Mouse (Mus musculus) ES-E14 (cell line): ENCODE measurements around the gene Hist1h4b. TPM values are rescaled to one million over a fixed set of nuclear protein-coding genes. Genes with fewer than 3 reads are reported as not detected.
A peak's percentile ranks its signal among the peaks of the same experiment; 100 is the strongest.
"Not testable (repeated sequence)": the region's sequence is repeated elsewhere in the genome, so short reads cannot be mapped to it uniquely, and the experiment has no call there.

Experiments
- DNase-seq: peaks from one replicate; pipeline ENCODE4 v3.0.0-alpha.2; 2013; ENCODE audit warnings: low read depth, low spot score
- H3K27ac ChIP-seq: 2 replicates; pipeline ENCODE4 v1.5.1; 2012; ENCODE audit warnings: low read depth, mild to moderate bottlenecking, low read length, moderate library complexity, mixed read lengths; ENCODE audit not compliant: poor library complexity, insufficient read depth, severe bottlenecking
- H3K36me3 ChIP-seq: 2 replicates; pipeline ENCODE4 v1.6.1; 2012; ENCODE audit warnings: mild to moderate bottlenecking, low read length, moderate library complexity, mixed read lengths; ENCODE audit not compliant: control insufficient read depth, poor library complexity, insufficient read depth, severe bottlenecking
- H3K4me1 ChIP-seq, 2 experiments: fragments of 150-350 bp in 1 of 2; sonication (generic) in 1 of 2; 2 replicates each; pipeline ENCODE4 v1.6.1; 2012; ENCODE audit warnings: low read length in 2 of 2, mild to moderate bottlenecking in 1 of 2, mixed read lengths in 1 of 2; ENCODE audit not compliant: control insufficient read depth in 2 of 2, insufficient read depth in 2 of 2, poor library complexity in 1 of 2
- H3K4me3 ChIP-seq, 2 experiments: fragments of 150-350 bp in 1 of 2; sonication (generic) in 1 of 2; 2 replicates each; pipeline ENCODE4 v1.5.1; 2012; ENCODE audit warnings: low read length in 2 of 2, low read depth in 1 of 2, mild to moderate bottlenecking in 1 of 2, mixed read lengths in 1 of 2; ENCODE audit not compliant: insufficient read depth in 1 of 2, poor library complexity in 1 of 2, severe bottlenecking in 1 of 2
- H3K9ac ChIP-seq: 2 replicates; pipeline ENCODE4 v1.6.1; 2012; ENCODE audit warnings: low read depth, mild to moderate bottlenecking, low read length, mixed read lengths; ENCODE audit not compliant: poor library complexity, insufficient read depth, severe bottlenecking
- H3K9me3 ChIP-seq: fragments of 150-350 bp; sonication (generic); 2 replicates; pipeline ENCODE4 v1.6.1; 2012; ENCODE audit warnings: low read depth, mild to moderate bottlenecking, low read length; ENCODE audit not compliant: control insufficient read depth, insufficient read depth
- CHD2 ChIP-seq: IDR thresholded peaks from 2 replicates; pipeline ENCODE4 v1.6.1; 2014; ENCODE audit warnings: mild to moderate bottlenecking, low read depth, low read length, inconsistent platforms
- HCFC1 ChIP-seq: IDR thresholded peaks from 2 replicates; pipeline ENCODE4 v1.6.1; 2012; ENCODE audit warnings: low read length, inconsistent platforms, borderline replicate concordance; ENCODE audit not compliant: insufficient read depth
- MAFK ChIP-seq: IDR thresholded peaks from 2 replicates; pipeline ENCODE4 v1.6.1; 2014; ENCODE audit warnings: mild to moderate bottlenecking, low read depth, low read length, inconsistent platforms; ENCODE audit not compliant: insufficient read depth
- ZC3H11A ChIP-seq: IDR thresholded peaks from 2 replicates; pipeline ENCODE4 v1.6.1; 2012; ENCODE audit warnings: low read depth, mild to moderate bottlenecking, inconsistent platforms, low read length, borderline replicate concordance
- ZNF384 ChIP-seq: IDR thresholded peaks from 2 replicates; pipeline ENCODE4 v1.6.1; 2012; ENCODE audit warnings: low read depth, low read length, inconsistent platforms
- in situ Hi-C, 2 experiments: fragments of 600-800 bp; cut with MboI; formaldehyde crosslinking; loops; one replicate each; pipeline ENCODE4 v1.15.1; 2025; ENCODE audit warnings: low sequenced_read_pairs in 2 of 2, inconsistent platforms in 1 of 2; ENCODE audit not compliant: unreplicated experiment in 2 of 2
- total RNA-seq: library from RNA; depleted of rRNA; stranded (reverse); fragments of 300-350 nt; gene quantifications from 2 replicates; pipeline ENCODE4 v1.2.3, GENCODE M21; 2012

The Hist1h4b gene
- total RNA-seq, 1 experiment, result 1,339 TPM

DNA sequence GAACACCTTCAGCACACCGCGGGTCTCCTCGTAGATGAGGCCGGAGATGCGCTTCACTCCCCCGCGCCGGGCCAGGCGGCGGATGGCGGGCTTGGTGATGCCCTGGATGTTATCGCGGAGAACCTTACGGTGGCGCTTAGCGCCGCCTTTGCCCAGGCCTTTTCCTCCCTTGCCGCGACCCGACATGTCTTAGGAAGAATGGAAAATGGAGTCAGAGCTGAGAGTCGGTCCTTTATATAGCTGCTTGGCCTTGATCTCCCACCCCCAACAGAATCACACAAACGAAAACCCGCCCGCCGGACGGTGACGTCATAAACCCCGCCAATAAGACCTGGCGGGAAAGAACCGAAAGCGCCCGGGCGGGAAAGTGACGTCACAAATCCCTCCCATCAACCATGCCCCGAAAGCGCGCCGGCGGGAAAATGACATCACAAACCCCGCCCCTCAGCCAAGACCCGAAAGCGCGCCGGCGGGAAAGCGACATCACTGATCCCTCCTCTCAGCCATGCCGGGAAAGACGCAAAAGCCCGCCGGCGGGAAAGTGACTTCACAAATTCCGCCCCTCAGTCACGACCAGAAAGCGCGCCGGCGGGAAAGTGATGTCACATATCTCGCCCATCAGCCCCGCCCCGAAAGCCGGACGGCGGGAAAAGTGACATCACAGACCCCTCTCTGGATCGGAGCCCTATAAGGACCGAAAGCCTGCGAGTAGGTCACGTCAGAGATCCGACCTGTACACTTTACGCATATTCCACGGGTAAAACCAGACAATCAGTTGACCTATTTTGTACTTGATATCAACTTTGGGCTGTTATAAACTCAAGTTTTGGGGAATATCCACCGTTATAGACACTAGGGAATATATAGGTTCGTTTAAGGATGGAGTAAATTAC, 4.4 kb downstream of the Hist1h4b start, which contains the start of gene Hist1h4a:
Gene Hist1h4a (minus strand): TSS at position 259 of the 893 bp plus-strand sequence.
- Histone ChIP-seq H3K27ac (peak within 1 kb of the TSS; percentile 99), H3K4me1 (peaks cover 0 to 2% of the 10 kb centered on the region in 2 experiments; a peak in 2 of 4 replicates), H3K9me3 (no peaks in the 10 kb centered on the region), H3K9ac (peak within 1 kb of the TSS; percentile 98), H3K4me3 (peak within 1 kb of the TSS; percentile 55 to 72), H3K36me3 (no peaks in the 10 kb centered on the region)
- in situ Hi-C loops, result loop anchor here in 1 of 2 experiments (25.0 kb wide), 1 partner anchor 1724 kb away; the partner anchor contains the start of genes Hist1h2ag, Hist1h2ah, Hist1h2bj and Hist1h2bk
- TF ChIP-seq ZC3H11A, result no peak
- TF ChIP-seq CHD2, result peak; percentile 59; the same call in 1 of the 2 replicates
- no peak for TF ChIP-seq MAFK
- no peak for TF ChIP-seq ZNF384
- TF ChIP-seq HCFC1, result no peak
- peak; percentile 98 for DNase-seq

DNA sequence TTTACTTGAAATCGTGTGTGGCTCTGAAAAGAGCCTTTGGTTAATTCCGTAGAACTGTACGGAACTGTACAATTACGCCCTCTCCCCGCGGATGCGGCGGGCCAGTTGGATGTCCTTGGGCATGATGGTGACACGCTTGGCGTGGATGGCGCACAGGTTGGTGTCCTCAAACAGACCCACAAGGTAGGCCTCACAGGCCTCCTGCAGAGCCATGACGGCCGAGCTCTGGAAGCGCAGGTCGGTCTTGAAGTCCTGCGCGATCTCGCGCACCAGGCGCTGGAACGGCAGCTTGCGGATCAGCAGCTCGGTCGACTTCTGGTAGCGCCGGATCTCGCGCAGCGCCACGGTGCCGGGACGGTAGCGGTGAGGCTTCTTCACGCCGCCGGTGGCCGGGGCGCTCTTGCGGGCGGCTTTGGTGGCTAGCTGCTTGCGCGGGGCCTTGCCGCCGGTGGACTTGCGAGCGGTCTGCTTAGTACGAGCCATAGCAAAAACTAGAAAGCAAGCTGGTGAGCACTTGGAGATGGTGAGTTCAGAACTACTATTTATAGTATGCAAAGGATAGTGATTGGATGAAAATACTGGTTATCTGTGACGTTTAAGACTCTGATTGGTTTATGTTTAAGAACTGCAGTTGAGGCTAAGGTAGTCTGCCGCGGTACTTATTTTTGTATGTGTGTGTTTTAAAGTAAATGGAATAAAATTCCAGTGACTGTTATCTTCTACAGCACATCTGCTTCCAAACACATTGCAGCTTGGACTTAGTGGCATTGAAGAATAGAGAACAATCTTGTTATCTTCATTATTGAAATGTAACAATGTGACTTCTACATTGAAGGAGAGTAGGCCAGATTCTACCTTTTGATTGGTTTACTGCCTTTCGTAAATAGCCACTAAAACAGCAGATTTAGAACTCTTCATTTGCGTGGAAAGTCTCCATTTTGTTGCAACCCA, 5.3 kb downstream of the Hist1h4b start, which contains the start of gene Hist1h3a:
Gene Hist1h3a (minus strand): TSS at position 516 of the 951 bp plus-strand sequence.
- not testable (repeated sequence) for H3K4me1 ChIP-seq, H3K9me3 ChIP-seq, H3K36me3 ChIP-seq, DNase-seq
- Histone ChIP-seq H3K9ac (peak within 1 kb of the TSS; percentile 98), H3K27ac (peak within 1 kb of the TSS; percentile 99), H3K4me3 (peak within 1 kb of the TSS; percentile 62 to 72)
- in situ Hi-C loops, result loop anchor here in 1 of 2 experiments (25.0 kb wide), 1 partner anchor 1725 kb away; the partner anchor contains the start of genes Hist1h2ag, Hist1h2ah, Hist1h2bj and Hist1h2bk
- peak; percentile 22; the same call in 1 of the 2 replicates for TF ChIP-seq HCFC1
- peak; percentile 88 for TF ChIP-seq CHD2

DNA sequence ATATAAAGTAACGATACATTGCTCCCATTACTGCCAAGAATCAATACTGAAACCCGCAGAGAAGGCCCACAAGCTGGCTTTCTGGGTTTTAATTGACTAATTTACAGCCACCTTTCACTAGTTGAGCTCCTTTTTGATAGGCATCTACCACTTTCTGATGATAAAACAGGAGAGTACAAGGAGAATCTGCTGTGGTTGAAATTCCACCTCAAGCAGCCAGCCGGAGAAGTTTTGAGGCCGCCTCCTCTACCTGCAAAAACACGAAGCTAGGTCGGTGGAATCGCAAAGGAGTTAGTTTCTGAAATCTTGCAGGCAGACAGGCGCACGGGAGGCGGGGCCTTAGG, 6.4 kb downstream of the Hist1h4b start:
- in situ Hi-C loops, result loop anchor here in 1 of 2 experiments (25.0 kb wide), 1 partner anchor 1726 kb away; the partner anchor contains the start of genes Hist1h2ag, Hist1h2ah, Hist1h2bj and Hist1h2bk
- Histone ChIP-seq H3K36me3 (no peaks in the 10 kb centered on the region), H3K9ac (peak overlapping the region; percentile 64; the same call in 1 of the 2 replicates), H3K4me1 (no peaks in the 10 kb centered on the region; a peak in 2 of 4 replicates), H3K9me3 (no peaks in the 10 kb centered on the region), H3K27ac (peak overlapping the region; percentile 69; the same call in 1 of the 2 replicates), H3K4me3 (peak overlapping the region; percentile 58 to 62)
- DNase-seq, result no peak
- no peak for TF ChIP-seq ZC3H11A
- TF ChIP-seq ZNF384, result no peak
- TF ChIP-seq HCFC1, result no peak
- TF ChIP-seq CHD2, result no peak
- TF ChIP-seq MAFK, result no peak

DNA sequence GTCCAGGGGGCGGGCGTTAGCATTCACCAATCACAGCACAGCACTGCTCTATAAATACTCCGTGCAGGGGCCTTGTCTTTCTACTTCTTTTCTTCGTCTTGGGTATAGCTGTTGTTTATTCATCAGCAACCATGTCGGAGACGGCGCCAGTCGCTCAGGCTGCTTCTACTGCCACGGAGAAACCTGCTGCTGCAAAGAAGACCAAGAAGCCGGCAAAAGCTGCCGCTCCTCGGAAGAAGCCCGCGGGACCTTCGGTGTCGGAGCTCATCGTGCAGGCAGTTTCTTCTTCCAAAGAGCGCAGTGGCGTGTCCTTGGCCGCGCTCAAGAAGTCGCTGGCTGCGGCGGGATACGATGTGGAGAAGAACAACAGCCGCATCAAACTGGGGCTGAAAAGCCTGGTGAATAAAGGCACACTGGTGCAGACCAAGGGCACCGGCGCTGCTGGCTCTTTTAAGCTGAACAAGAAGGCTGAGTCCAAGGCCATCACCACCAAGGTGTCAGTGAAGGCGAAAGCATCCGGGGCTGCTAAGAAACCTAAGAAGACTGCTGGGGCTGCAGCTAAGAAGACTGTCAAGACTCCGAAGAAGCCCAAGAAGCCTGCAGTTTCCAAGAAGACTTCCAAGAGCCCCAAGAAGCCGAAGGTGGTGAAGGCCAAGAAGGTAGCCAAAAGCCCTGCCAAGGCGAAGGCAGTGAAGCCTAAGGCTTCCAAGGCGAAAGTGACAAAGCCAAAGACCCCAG, 6.9 kb downstream of the Hist1h4b start, which contains the start of gene Hist1h1a:
Gene Hist1h1a (plus strand): TSS at position 81 of the 738 bp plus-strand sequence.
- Histone ChIP-seq H3K4me3 (peak within 1 kb of the TSS; percentile 62), H3K4me1 (no peaks in the 10 kb centered on the region; a peak in 2 of 4 replicates), H3K9me3 (no peaks in the 10 kb centered on the region), H3K36me3 (no peaks in the 10 kb centered on the region), H3K9ac (peak within 1 kb of the TSS; percentile 87), H3K27ac (peak within 1 kb of the TSS; percentile 69)
- no peak for DNase-seq
- in situ Hi-C loops, result loop anchor here in 1 of 2 experiments (25.0 kb wide), 1 partner anchor 1726 kb away; the partner anchor contains the start of genes Hist1h2ag, Hist1h2ah, Hist1h2bj and Hist1h2bk
- peak; percentile 68; the same call in 1 of the 2 replicates for TF ChIP-seq HCFC1
- no peak for TF ChIP-seq MAFK
